Mouse (Mus musculus) ES-Bruce4 (cell line): ENCODE measurements at regions not wholly inside any gene's neighbourhood (a gene's known extent, or its start where the extent isn't known, plus 50 kb on each side); places are given as distances from the start of the nearest gene placed in this dataset.

ENCODE experiments used
- CTCF ChIP-seq: IDR thresholded peaks from one replicate; pipeline ENCODE4 v1.8.1; 2011; ENCODE audit warnings: low read depth, low read length
- EP300 ChIP-seq: IDR thresholded peaks from 2 replicates; pipeline ENCODE4 v1.6.1; 2011; ENCODE audit warnings: low read depth, low read length; ENCODE audit not compliant: insufficient read depth
- POLR2A ChIP-seq: IDR thresholded peaks from one replicate; pipeline ENCODE4 v1.8.1; 2011; ENCODE audit warnings: low read length; ENCODE audit not compliant: insufficient read depth

DNA sequence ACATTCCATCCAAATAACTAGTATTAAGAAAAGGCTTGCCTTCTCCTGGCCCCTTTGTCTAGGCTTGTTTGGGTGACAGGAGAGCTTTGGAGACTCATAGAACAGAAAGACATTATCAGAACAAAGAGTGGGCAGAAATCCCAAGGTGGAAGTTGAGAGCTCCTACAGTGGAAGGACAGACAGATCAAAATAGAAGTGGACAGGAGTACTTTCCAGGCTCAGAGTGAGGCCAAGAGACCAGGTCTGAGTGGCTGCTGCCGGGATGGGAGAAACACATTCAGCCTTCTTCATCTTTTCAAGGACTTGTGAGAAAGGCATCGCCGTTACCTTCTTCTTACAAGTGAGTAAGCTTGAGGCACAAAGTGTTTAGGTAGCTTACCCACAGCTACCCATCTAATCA is 197.5 kb downstream of the Fam43a start:
- no peak for TF ChIP-seq POLR2A
- TF ChIP-seq CTCF = no peak
- TF ChIP-seq EP300 = no peak
